Mouse (Mus musculus) Patski (cell line): ENCODE results near the gene Ntmt1. TPM values are rescaled to one million over a fixed set of nuclear protein-coding genes. Genes with fewer than 3 reads are reported as not detected.
A peak's percentile ranks its signal among the peaks of the same experiment; 100 is the strongest.

Experiments used
- ATAC-seq: fragments of 100-300 bp; one replicate; pipeline ENCODE4 v1.8.0; 2021
- CTCF ChIA-PET: fragments of 350-600 bp; sonication (Branson Sonifier 250); formaldehyde crosslinking; loops from one replicate; lab custom pipeline; 2022; ENCODE audit warnings: inconsistent platforms; lab: Charles Lee
- POLR2A ChIA-PET: fragments of 350-600 bp; sonication (Branson Sonifier 250); formaldehyde crosslinking; loops from one replicate; lab custom pipeline; 2022; ENCODE audit warnings: antibody characterized with exemption, inconsistent platforms; lab: Charles Lee
- DNase-seq: peaks from one replicate; pipeline ENCODE4 v3.0.0-alpha.2; 2011; ENCODE audit warnings: low read depth, low spot score
- H3K27me3 ChIP-seq: fragments of 371-371 bp; one replicate; pipeline ENCODE4 v1.5.1; 2021
- CTCF ChIP-seq: fragments of 100-300 bp; IDR thresholded peaks from one replicate; pipeline ENCODE4 v1.5.1; 2021
- in situ Hi-C: fragments of 300-500 bp; cut with MboI; formaldehyde crosslinking; loops from 3 replicates; pipeline ENCODE4 v1.11.1; 2018; ENCODE audit warnings: low pct_unique_long_range_greater_than_20kb, mixed read lengths
- polyA plus RNA-seq: library from polyadenylated mRNA; unstranded; gene quantifications from one replicate; pipeline ENCODE4 v1.2.3, GENCODE M21; 2021

Gene Ntmt1
- polyA plus RNA-seq, 1 experiment from 2014 or later: 52.7 TPM

GRCm38 (mm10) chr2:30796382-30796781 lies 11.2 kb upstream of the Ntmt1 start:
- in situ Hi-C loops: no loop called here
- CTCF ChIA-PET: interaction anchor here (0.9 to 3.4 kb wide), 5 partner anchors 9 to 131 kb away, joined by 3 to 20 read pairs (median 6); partner anchors contain the start of gene Ntmt1
- peak; percentile 15 for ATAC-seq
- no peak for TF ChIP-seq CTCF
- POLR2A ChIA-PET: interaction anchor here (0.5 to 3.3 kb wide), 7 partner anchors 13 to 356 kb away, joined by 3 to 28 read pairs (median 4); no protein-coding TSS in a partner anchor
- H3K27me3 ChIP-seq: no peaks in the 10 kb centered on the region
- peak; percentile 64 for DNase-seq

GRCm38 (mm10) chr2:30799456-30799855 lies 8.2 kb upstream of the Ntmt1 start:
- ATAC-seq (no peak), DNase-seq (no peak)
- no peak for TF ChIP-seq CTCF
- in situ Hi-C loops: no loop called here
- no peaks in the 10 kb centered on the region for H3K27me3 ChIP-seq
- ChIA-PET CTCF (no interaction called here), POLR2A (interaction anchor here (0.7 kb wide), 1 partner anchor 9 kb away, joined by 3 read pairs; no protein-coding TSS in a partner anchor)

GRCm38 (mm10) chr2:30800671-30801066 lies 7.0 kb upstream of the Ntmt1 start:
- TF ChIP-seq CTCF: no peak
- CTCF ChIA-PET: no interaction called here
- no peaks in the 10 kb centered on the region for H3K27me3 ChIP-seq
- POLR2A ChIA-PET: no interaction called here
- in situ Hi-C loops: no loop called here
- ATAC-seq: no peak
- DNase-seq: no peak

GRCm38 (mm10) chr2:30801067-30801852 lies 6.4 kb upstream of the Ntmt1 start:
- in situ Hi-C loops: no loop called here
- TF ChIP-seq CTCF: no peak
- ChIA-PET POLR2A (no interaction called here), CTCF (no interaction called here)
- no peaks in the 10 kb centered on the region for H3K27me3 ChIP-seq
- no peak for ATAC-seq
- DNase-seq: no peak

GRCm38 (mm10) chr2:30803604-30804003 lies 4.0 kb upstream of the Ntmt1 start, which contains the start of gene 1700001O22Rik:
Gene 1700001O22Rik (minus strand): TSS chr2:30803661.
- POLR2A ChIA-PET: no interaction called here

GRCm38 (mm10) chr2:30805983-30806382 lies 1.6 kb upstream of the Ntmt1 start:
- no peaks in the 10 kb centered on the region for H3K27me3 ChIP-seq
- DNase-seq (no peak), ATAC-seq (no peak)
- ChIA-PET CTCF (interaction anchor here (1.1 to 4.1 kb wide), 3 partner anchors 11 to 365 kb away, joined by 3 to 20 read pairs (median 3); no protein-coding TSS in a partner anchor), POLR2A (interaction anchor here (0.6 to 0.8 kb wide), 3 partner anchors 64 to 333 kb away, joined by 3 to 4 read pairs (median 3); no protein-coding TSS in a partner anchor)
- in situ Hi-C loops: no loop called here
- TF ChIP-seq CTCF: no peak

More at GRCm38 (mm10) chr2:30803604-30804003, 4.0 kb upstream of the Ntmt1 start, which contains the start of gene 1700001O22Rik:
- ATAC-seq (no peak), DNase-seq (no peak)
- no peak for TF ChIP-seq CTCF
- in situ Hi-C loops: no loop called here
- H3K27me3 ChIP-seq: no peaks in the 10 kb centered on the region
- CTCF ChIA-PET: interaction anchor here (4.1 kb wide), 1 partner anchor 8 kb away, joined by 20 read pairs; no protein-coding TSS in a partner anchor

GRCm38 (mm10) chr2:30807147-30807647 lies 429 bp upstream of the Ntmt1 start:
- no peaks in the 10 kb centered on the region for H3K27me3 ChIP-seq
- DNase-seq (no peak), ATAC-seq (peak; percentile 8)
- ChIA-PET CTCF (interaction anchor here (1.0 to 4.1 kb wide), 2 partner anchors 12 to 38 kb away, joined by 3 to 20 read pairs; no protein-coding TSS in a partner anchor), POLR2A (interaction anchor here (1.1 kb wide), 1 partner anchor 13 kb away, joined by 3 read pairs; no protein-coding TSS in a partner anchor)
- TF ChIP-seq CTCF: no peak
- in situ Hi-C loops: no loop called here

GRCm38 (mm10) chr2:30808296-30808655 lies 650 bp downstream of the Ntmt1 start:
- in situ Hi-C loops: no loop called here
- POLR2A ChIA-PET: interaction anchor here (0.6 to 1.0 kb wide), 4 partner anchors 8 to 90 kb away, joined by 3 read pairs; no protein-coding TSS in a partner anchor
- ATAC-seq: no peak
- no peaks in the 10 kb centered on the region for H3K27me3 ChIP-seq
- no peak for TF ChIP-seq CTCF
- DNase-seq: no peak
- CTCF ChIA-PET: interaction anchor here (1.0 kb wide), 1 partner anchor 39 kb away, joined by 3 read pairs; no protein-coding TSS in a partner anchor

GRCm38 (mm10) chr2:30809503-30809902 lies 1.9 kb downstream of the Ntmt1 start:
- ATAC-seq (no peak), DNase-seq (no peak)
- no peaks in the 10 kb centered on the region for H3K27me3 ChIP-seq
- ChIA-PET CTCF (interaction anchor here (0.9 kb wide), 1 partner anchor 13 kb away, joined by 3 read pairs; no protein-coding TSS in a partner anchor), POLR2A (interaction anchor here (0.7 to 1.0 kb wide), 2 partner anchors 12 to 449 kb away, joined by 3 to 6 read pairs; no protein-coding TSS in a partner anchor)
- in situ Hi-C loops: no loop called here
- no peak for TF ChIP-seq CTCF

GRCm38 (mm10) chr2:30810573-30810972 lies 2.9 kb downstream of the Ntmt1 start:
- ChIA-PET CTCF (no interaction called here), POLR2A (no interaction called here)
- ATAC-seq (no peak), DNase-seq (no peak)
- in situ Hi-C loops: no loop called here
- no peak for TF ChIP-seq CTCF
- no peaks in the 10 kb centered on the region for H3K27me3 ChIP-seq
